Mouse (Mus musculus) thymus, postnatal 14 days (tissue): Measurements from ENCODE around the gene Tulp4.

ENCODE experiments used
- DNase-seq: peaks from one replicate; pipeline ENCODE4 v3.0.0; 2021

Gene Tulp4

GRCm38 (mm10) chr17:6106361-6107014 is at the start of gene Tulp4:
Gene Tulp4 (plus strand): TSS chr17:6106437.
- DNase-seq: peak; percentile 89

GRCm38 (mm10) chr17:6062793-6063192 is 43.4 kb upstream of the Tulp4 start:
- no peak for DNase-seq

GRCm38 (mm10) chr17:6063532-6063931 is 42.7 kb upstream of the Tulp4 start:
- no peak for DNase-seq

- no peak for DNase-seq
Observed at GRCm38 (mm10) chr17:6066021-6066420, 40.2 kb upstream of the Tulp4 start.

- no peak for DNase-seq
Observed at GRCm38 (mm10) chr17:6067613-6068012, 38.6 kb upstream of the Tulp4 start.

GRCm38 (mm10) chr17:6069866-6070265 is 36.4 kb upstream of the Tulp4 start:
- no peak for DNase-seq

- DNase-seq: no peak
Observed at GRCm38 (mm10) chr17:6073405-6073804, 32.8 kb upstream of the Tulp4 start.

- DNase-seq: peak; percentile 99
Observed at GRCm38 (mm10) chr17:6079287-6080122, 26.7 kb upstream of the Tulp4 start, which contains the start of the genes Serac1 and Gtf2h5. Gene Serac1 (minus strand): TSS chr17:6079741. Gene Gtf2h5 (plus strand): TSS chr17:6079786.

- DNase-seq: no peak
Observed at GRCm38 (mm10) chr17:6083323-6083890, 22.8 kb upstream of the Tulp4 start.

GRCm38 (mm10) chr17:6091604-6092003 is 14.6 kb upstream of the Tulp4 start:
- no peak for DNase-seq

GRCm38 (mm10) chr17:6095579-6095978 is 10.7 kb upstream of the Tulp4 start:
- no peak for DNase-seq

GRCm38 (mm10) chr17:6097884-6098283 is 8.4 kb upstream of the Tulp4 start:
- DNase-seq: peak; percentile 67

GRCm38 (mm10) chr17:6102287-6102686 is 4.0 kb upstream of the Tulp4 start:
- DNase-seq: no peak

- DNase-seq: no peak
Observed at GRCm38 (mm10) chr17:6103566-6103965, 2.7 kb upstream of the Tulp4 start.

- peak; percentile 51 for DNase-seq
Observed at GRCm38 (mm10) chr17:6107015-6107601, 871 bp downstream of the Tulp4 start.

GRCm38 (mm10) chr17:6108175-6108574 is 1.9 kb downstream of the Tulp4 start:
- no peak for DNase-seq

GRCm38 (mm10) chr17:6110956-6111355 is 4.7 kb downstream of the Tulp4 start:
- no peak for DNase-seq

- no peak for DNase-seq
Observed at GRCm38 (mm10) chr17:6113653-6114052, 7.4 kb downstream of the Tulp4 start.

GRCm38 (mm10) chr17:6115085-6115484 is 8.8 kb downstream of the Tulp4 start:
- no peak for DNase-seq

- DNase-seq: no peak
Observed at GRCm38 (mm10) chr17:6117148-6117725, 11.0 kb downstream of the Tulp4 start.

GRCm38 (mm10) chr17:6117917-6118316 is 11.7 kb downstream of the Tulp4 start:
- DNase-seq: no peak

GRCm38 (mm10) chr17:6118861-6119260 is 12.6 kb downstream of the Tulp4 start:
- no peak for DNase-seq

GRCm38 (mm10) chr17:6123776-6124175 is 17.5 kb downstream of the Tulp4 start:
- no peak for DNase-seq
